Mouse (Mus musculus): ENCODE results near the gene Plin3. TPM values are rescaled to one million over a fixed set of nuclear protein-coding genes. Genes with fewer than 3 reads are reported as not detected.

Plin3 gene
- polyA plus RNA-seq, 2 experiments from 2014 or later, result 31.8 to 32.1 TPM

GRCm38 (mm10) chr17:56241541-56242401 lies 50.9 kb downstream of the Plin3 start:
- ATAC-seq, result peak; percentile 64

GRCm38 (mm10) chr17:56233818-56234469 lies 58.7 kb downstream of the Plin3 start:
- no peak for ATAC-seq

GRCm38 (mm10) chr17:56233389-56233788 lies 59.3 kb downstream of the Plin3 start:
- ATAC-seq, result no peak

- ATAC-seq, result no peak
These were observed 62.7 kb downstream of the Plin3 start for GRCm38 (mm10) chr17:56229943-56230342.

Other genes starting within 250 kb of the Plin3 start
- 10 to 100 TPM; 35.0 to 41.5 TPM for gene Ubxn6, start 217.8 kb downstream of the Plin3 start, polyA plus RNA-seq (2017; shearing (Covaris generic))
- 10 to 100 TPM; 39.4 to 58.4 TPM for gene Hdgfl2, start 213.2 kb downstream of the Plin3 start, polyA plus RNA-seq (2017; shearing (Covaris generic))
- not detected for gene Plin4, start 183.1 kb downstream of the Plin3 start, polyA plus RNA-seq (2017; shearing (Covaris generic))
- not detected for gene Plin5, start 175.3 kb downstream of the Plin3 start, polyA plus RNA-seq (2017; shearing (Covaris generic))
- gene Lrg1, start 170.9 kb downstream of the Plin3 start, polyA plus RNA-seq (2017; shearing (Covaris generic)), result not detected
- not detected for gene Sema6b, start 152.5 kb downstream of the Plin3 start, polyA plus RNA-seq (2017; shearing (Covaris generic))
- 10 to 100 TPM; 30.3 to 43.4 TPM for gene Tnfaip8l1, start 130.4 kb downstream of the Plin3 start, polyA plus RNA-seq (2017; shearing (Covaris generic))
- gene Mydgf, start 109.0 kb downstream of the Plin3 start, polyA plus RNA-seq (2017; shearing (Covaris generic)), result 10 to 100 TPM; 58.9 to 59.6 TPM
- gene Dpp9, start 74.0 kb downstream of the Plin3 start, polyA plus RNA-seq (2017; shearing (Covaris generic)), result 10 to 100 TPM; 17.8 to 21.0 TPM
- 1 to 10 TPM; 4.4 to 5.5 TPM for gene Fem1a, start 36.1 kb downstream of the Plin3 start, polyA plus RNA-seq (2017; shearing (Covaris generic))
- gene Ticam1, start 16.1 kb downstream of the Plin3 start, polyA plus RNA-seq (2017; shearing (Covaris generic)), result 10 to 100 TPM in 1 of 2 experiments, 1 to 10 TPM in 1; 8.9 to 11.6 TPM
- not detected for gene Arrdc5, start 7.4 kb upstream of the Plin3 start, polyA plus RNA-seq (2017; shearing (Covaris generic))
- 10 to 100 TPM in 1 of 2 experiments, 1 to 10 TPM in 1; 8.5 to 28.4 TPM for gene Uhrf1, start 10.4 kb upstream of the Plin3 start, polyA plus RNA-seq (2017; shearing (Covaris generic))
- 1 to 10 TPM; 5.3 to 7.0 TPM for gene Kdm4b, start 33.2 kb upstream of the Plin3 start, polyA plus RNA-seq (2017; shearing (Covaris generic))
- 1 to 10 TPM; 5.5 to 8.9 TPM for gene Ptprs, start 183.6 kb upstream of the Plin3 start, polyA plus RNA-seq (2017; shearing (Covaris generic))
- gene Znrf4, start 219.6 kb upstream of the Plin3 start, polyA plus RNA-seq (2017; shearing (Covaris generic)), result not detected

Data from CD4-positive, CD25-positive, alpha-beta regulatory T cell, adult 4 months (primary cell).